Mouse (Mus musculus) stomach, embryonic 16.5 days (tissue): ENCODE measurements around the gene Gm21860. TPM values are rescaled to one million over a fixed set of nuclear protein-coding genes. Genes with fewer than 3 reads are reported as not detected.
A peak's percentile ranks its signal among the peaks of the same experiment; 100 is the strongest.
"Not testable (repeated sequence)": the region's sequence is repeated elsewhere in the genome, so short reads cannot be mapped to it uniquely, and the experiment has no call there.

Experiments used
- ATAC-seq: fragments of 200-750 bp; cut with Nextera tagmentation; 2 replicates; pipeline ENCODE4 v1.8.0; 2017; ENCODE audit warnings: moderate number of reproducible peaks, moderate TSS enrichment; ENCODE audit not compliant: insufficient read depth, low FRiP score
- H3K27ac ChIP-seq: fragments of 300-500 bp; sonication (generic); 2 replicates; pipeline ENCODE4 v1.5.1; 2014; ENCODE audit warnings: low read length
- H3K27me3 ChIP-seq: fragments of 300-500 bp; sonication (generic); 2 replicates; pipeline ENCODE4 v1.6.1; 2014; ENCODE audit warnings: low read length, control low read depth, mixed read lengths; ENCODE audit not compliant: control insufficient read depth, insufficient read depth
- H3K36me3 ChIP-seq: fragments of 300-500 bp; sonication (generic); 2 replicates; pipeline ENCODE4 v1.6.1; 2014; ENCODE audit warnings: low read length; ENCODE audit not compliant: control insufficient read depth, insufficient read depth
- H3K4me1 ChIP-seq: fragments of 300-500 bp; sonication (generic); 2 replicates; pipeline ENCODE4 v1.6.1; 2014; ENCODE audit warnings: low read length, control low read depth, mixed read lengths; ENCODE audit not compliant: control insufficient read depth, insufficient read depth
- H3K4me2 ChIP-seq: fragments of 300-500 bp; sonication (generic); 2 replicates; pipeline ENCODE4 v1.6.1; 2014; ENCODE audit warnings: low read depth, low read length, mixed read lengths
- H3K4me3 ChIP-seq: fragments of 300-500 bp; sonication (generic); replicated peaks from 2 replicates; pipeline ENCODE4 v1.5.1; 2014; ENCODE audit warnings: mild to moderate bottlenecking, low read length
- H3K9ac ChIP-seq: fragments of 300-500 bp; sonication (generic); 2 replicates; pipeline ENCODE4 v1.6.1; 2014; ENCODE audit warnings: low read length
- H3K9me3 ChIP-seq: fragments of 300-500 bp; sonication (generic); replicated peaks from 2 replicates; pipeline ENCODE4 v1.6.1; 2016; ENCODE audit warnings: low read length, control low read depth; ENCODE audit not compliant: control insufficient read depth
- WGBS: fragments of 180-500 bp; shearing (Covaris S2); extraction: QIAGEN DNeasy Blood & Tissue Kit; methylation state at CpG from one replicate; pipeline ENCODE4 v1.1.7; 2014; 5-methylcytosine and 5-hydroxymethylcytosine counted together
- polyA plus RNA-seq: library from polyadenylated mRNA; unstranded; fragments of >200 nt; fragmentation: Nextera tagmentation; extraction: Ambion mirVana; gene quantifications from 2 replicates; pipeline ENCODE4 v1.2.1, GENCODE M21; 2015

The Gm21860 gene
- polyA plus RNA-seq, 1 experiment from 2014 or later: not detected

- H3K27me3 ChIP-seq, H3K4me3 ChIP-seq, H3K4me2 ChIP-seq, H3K27ac ChIP-seq, H3K9ac ChIP-seq, H3K4me1 ChIP-seq: not testable (repeated sequence)
- Histone ChIP-seq H3K36me3 (peaks cover 47% of the 10 kb centered on the region), H3K9me3 (peaks cover 45% of the 10 kb centered on the region)
- 78% methylated on average over 38 of the region's 38 CpGs for WGBS
- ATAC-seq: peak; percentile 51
Observed at GRCm38 (mm10) chrY:90741006-90741405, 13.6 kb downstream of the Gm21860 start.

GRCm38 (mm10) chrY:90740013-90740561 lies 14.5 kb downstream of the Gm21860 start:
- no peaks in the 10 kb centered on the region for H3K4me1 ChIP-seq
- 43% methylated on average over 14 of the region's 14 CpGs for WGBS
- peak; percentile 15 for ATAC-seq
- H3K9ac ChIP-seq: no peak overlapping the region
- no peaks in the 10 kb centered on the region for H3K27me3 ChIP-seq
- H3K27ac ChIP-seq: no peak overlapping the region
- no peak overlapping the region for H3K4me2 ChIP-seq
- H3K4me3 ChIP-seq: no peak overlapping the region
- peaks cover 42% of the 10 kb centered on the region for H3K36me3 ChIP-seq
- H3K9me3 ChIP-seq: peaks cover 45% of the 10 kb centered on the region

GRCm38 (mm10) chrY:90739531-90740012 lies 15.0 kb downstream of the Gm21860 start:
- not testable (repeated sequence) for H3K27ac ChIP-seq
- ATAC-seq: 0 out of 2 replicates have a peak, but pooled peaks have one; percentile 5

GRCm38 (mm10) chrY:90738841-90739530 lies 15.6 kb downstream of the Gm21860 start:
- ATAC-seq: peak; percentile 23
- H3K4me2 ChIP-seq, H3K27me3 ChIP-seq, H3K27ac ChIP-seq, H3K9ac ChIP-seq, H3K4me1 ChIP-seq, H3K4me3 ChIP-seq: not testable (repeated sequence)
- Histone ChIP-seq H3K9me3 (peaks cover 39% of the 10 kb centered on the region), H3K36me3 (peaks cover 36% of the 10 kb centered on the region)
- WGBS: 74% methylated on average over 28 of the region's 28 CpGs

More at GRCm38 (mm10) chrY:90739531-90740012, 15.0 kb downstream of the Gm21860 start:
- not testable (repeated sequence) for H3K4me1 ChIP-seq, H3K4me3 ChIP-seq, H3K27me3 ChIP-seq, H3K9ac ChIP-seq, H3K4me2 ChIP-seq
- WGBS: 56% methylated on average over 11 of the region's 11 CpGs
- Histone ChIP-seq H3K9me3 (peaks cover 44% of the 10 kb centered on the region), H3K36me3 (peaks cover 40% of the 10 kb centered on the region)

GRCm38 (mm10) chrY:90738431-90738680 lies 16.3 kb downstream of the Gm21860 start:
- 96% methylated on average over 1 of the region's 1 CpGs for WGBS
- H3K4me2 ChIP-seq: no peak overlapping the region
- H3K4me1 ChIP-seq: no peaks in the 10 kb centered on the region
- no peaks in the 10 kb centered on the region for H3K27me3 ChIP-seq
- peaks cover 39% of the 10 kb centered on the region for H3K9me3 ChIP-seq
- H3K4me3 ChIP-seq: no peak overlapping the region
- ATAC-seq: no peak
- no peak overlapping the region for H3K9ac ChIP-seq
- H3K36me3 ChIP-seq: peaks cover 36% of the 10 kb centered on the region
- no peak overlapping the region for H3K27ac ChIP-seq

- Histone ChIP-seq H3K4me1 (no peaks in the 10 kb centered on the region), H3K27me3 (no peaks in the 10 kb centered on the region), H3K36me3 (peaks cover 36% of the 10 kb centered on the region), H3K9ac (no peak overlapping the region), H3K4me2 (no peak overlapping the region), H3K27ac (no peak overlapping the region), H3K4me3 (no peak overlapping the region), H3K9me3 (peaks cover 39% of the 10 kb centered on the region)
- WGBS: 69% methylated on average over 3 of the region's 7 CpGs
- ATAC-seq: no peak
Observed at GRCm38 (mm10) chrY:90737606-90738430, 16.8 kb downstream of the Gm21860 start.

GRCm38 (mm10) chrY:90736217-90737000 lies 18.2 kb downstream of the Gm21860 start:
- not testable (repeated sequence) for H3K4me2 ChIP-seq, H3K9ac ChIP-seq, ATAC-seq, H3K27ac ChIP-seq, H3K4me1 ChIP-seq, H3K4me3 ChIP-seq, H3K27me3 ChIP-seq
- Histone ChIP-seq H3K9me3 (peaks cover 25% of the 10 kb centered on the region), H3K36me3 (peaks cover 26% of the 10 kb centered on the region)
- 75% methylated on average over 6 of the region's 9 CpGs for WGBS

GRCm38 (mm10) chrY:90735181-90735895 lies 19.3 kb downstream of the Gm21860 start:
- H3K27me3 ChIP-seq, H3K4me1 ChIP-seq, H3K4me3 ChIP-seq, H3K27ac ChIP-seq, H3K4me2 ChIP-seq, H3K9ac ChIP-seq, ATAC-seq: not testable (repeated sequence)
- H3K36me3 ChIP-seq: peaks cover 21% of the 10 kb centered on the region
- H3K9me3 ChIP-seq: peaks cover 18% of the 10 kb centered on the region
- 80% methylated on average over 5 of the region's 5 CpGs for WGBS
